12 mouse cellular contexts compared by ENCODE assay signal in genomic region chr6:30346737-30347136, GRCm38 (mm10). TPM values are rescaled to one million over a fixed set of nuclear protein-coding genes. Genes with fewer than 3 reads are reported as not detected.
A peak's percentile ranks its signal among the peaks of the same experiment; 100 is the strongest.
DNase-seq lines count a peak whose midpoint lies in the region; ATAC-seq and TF ChIP-seq lines count a peak whose summit lies in the region.
"Had no signal": no experiment of that assay in that cellular context is flagged by ENCODE, and none has a peak within 500 bp of the region (broad histone marks: within the 10 kb centered on the region; RNA-seq: fewer than 3 reads in every experiment).

No protein-coding gene starts in this region.

- H3K36me3 ChIP-seq in stomach, postnatal 0 days (ENCODE audit: control insufficient read depth, insufficient read depth, low read length): no peaks in the 10 kb centered on the region
- H3K36me3 ChIP-seq: embryonic facial prominence, embryonic 12.5 days had no signal

- no peaks in the 10 kb centered on the region for H3K27me3 ChIP-seq in stomach, postnatal 0 days (ENCODE audit: control insufficient read depth, insufficient read depth, low read length)
- H3K27me3 ChIP-seq: embryonic facial prominence, embryonic 12.5 days had no signal

- H3K9ac ChIP-seq in stomach, postnatal 0 days (ENCODE audit: low read length): no peak overlapping the region
- H3K9ac ChIP-seq: embryonic facial prominence, embryonic 12.5 days had no signal

- TF ChIP-seq CTCF in stomach, postnatal 0 days (IDR thresholded peaks at IDR 0.05; ENCODE audit: low read depth): no peak

- DNase-seq in gastrocnemius, postnatal 25 days: peak; percentile 46
- DNase-seq in gastrocnemius, postnatal 4 days (ENCODE audit: low spot score in 2 of 2): no peak
- DNase-seq in CD4-positive helper T cell, adult 2 months (ENCODE audit: low read depth, low spot score): peak; percentile 62
- peak; percentile 32 for DNase-seq in adrenal gland, postnatal 10 days
- peak; percentile 56 to 73 for DNase-seq in heart, postnatal 10 days
- no peak for DNase-seq in layer of hippocampus, adult 11-12 months (ENCODE audit: low spot score)
- DNase-seq in right cerebral cortex, postnatal 4 days: no peak
- DNase-seq in stomach, postnatal 0 days (ENCODE audit: low spot score): no peak
- DNase-seq: cerebellum, adult 8-10 months; kidney, postnatal 14 days; thymus, postnatal 36 days had no signal

- WGBS in stomach, postnatal 0 days: 37% methylated on average over 6 of the region's 6 CpGs

- no peak overlapping the region for H3K4me3 ChIP-seq in stomach, postnatal 0 days (ENCODE audit: low read depth, low read length)
- H3K4me3 ChIP-seq: embryonic facial prominence, embryonic 12.5 days had no signal

- no peak overlapping the region for H3K4me2 ChIP-seq in stomach, postnatal 0 days (replicated peaks; ENCODE audit: low read depth)
- H3K4me2 ChIP-seq: embryonic facial prominence, embryonic 12.5 days had no signal

- intact Hi-C loops in heart, postnatal 10 days (cut with DNase I): no loop called here

- H3K9me3 ChIP-seq in stomach, postnatal 0 days (ENCODE audit: control insufficient read depth, low read length): no peaks in the 10 kb centered on the region
- H3K9me3 ChIP-seq: embryonic facial prominence, embryonic 12.5 days had no signal

- ATAC-seq in stomach, postnatal 0 days (ENCODE audit: low FRiP score, low TSS enrichment): no peak

- no peaks in the 10 kb centered on the region for H3K4me1 ChIP-seq in stomach, postnatal 0 days (replicated peaks; ENCODE audit: control insufficient read depth, insufficient read depth)
- H3K4me1 ChIP-seq: embryonic facial prominence, embryonic 12.5 days had no signal

- TF ChIP-seq EP300 in stomach, postnatal 0 days (optimal IDR thresholded peaks at IDR 0.05): no peak

- no peak overlapping the region for H3K27ac ChIP-seq in stomach, postnatal 0 days (replicated peaks)
- H3K27ac ChIP-seq: embryonic facial prominence, embryonic 12.5 days had no signal

RNA-seq across cellular contexts. Expression of gene Ube2h, which starts 42.4 kb away (rescaled TPM):
- total RNA-seq in gastrocnemius, postnatal 25 days (2021): 10 to 100 TPM; 50.4 to 62.2 TPM
- 100 to 1,000 TPM in 1 of 2 experiments, 10 to 100 TPM in 1; 82.2 to 103 TPM for total RNA-seq in gastrocnemius, postnatal 4 days (2021)
- total RNA-seq in adrenal gland, postnatal 10 days (2021): 100 to 1,000 TPM; 106 to 117 TPM
- total RNA-seq in heart, postnatal 10 days (2021): 10 to 100 TPM; 84.2 to 86.2 TPM
- 25.2 and 28.8 TPM in 2 replicates for polyA plus RNA-seq in stomach, postnatal 0 days (2015; fragmentation: Nextera tagmentation; extraction: Ambion mirVana)

RNA-seq across cellular contexts. Expression of gene Zc3hc1, which starts 44.1 kb away (rescaled TPM):
- 10 to 100 TPM; 15.2 to 15.8 TPM for total RNA-seq in gastrocnemius, postnatal 25 days (2021)
- 10 to 100 TPM; 24.8 to 25.4 TPM for total RNA-seq in gastrocnemius, postnatal 4 days (2021)
- 10 to 100 TPM; 20.6 to 25.3 TPM for total RNA-seq in adrenal gland, postnatal 10 days (2021)
- 10 to 100 TPM; 17.2 to 21.9 TPM for total RNA-seq in heart, postnatal 10 days (2021)
- polyA plus RNA-seq in stomach, postnatal 0 days (2015; fragmentation: Nextera tagmentation; extraction: Ambion mirVana): 16.4 TPM in 2 replicates

RNA-seq across cellular contexts. Expression of gene Klhdc10, which starts 54.9 kb away (rescaled TPM):
- 10 to 100 TPM; 44.3 to 46.2 TPM for total RNA-seq in gastrocnemius, postnatal 25 days (2021)
- total RNA-seq in gastrocnemius, postnatal 4 days (2021): 10 to 100 TPM; 73.6 to 86.9 TPM
- 10 to 100 TPM; 65.9 to 76.6 TPM for total RNA-seq in adrenal gland, postnatal 10 days (2021)
- 10 to 100 TPM; 68.3 to 70.4 TPM for total RNA-seq in heart, postnatal 10 days (2021)
- polyA plus RNA-seq in stomach, postnatal 0 days (2015; fragmentation: Nextera tagmentation; extraction: Ambion mirVana): 6.0 and 6.3 TPM in 2 replicates

Comparison
In these comparisons a context has a peak if more than half of its experiments do, and no peak if none do; other contexts are left out.
1. DNase-seq: peak in gastrocnemius, postnatal 25 days (single experiment), CD4-positive helper T cell, adult 2 months (single experiment), adrenal gland, postnatal 10 days (single experiment) and heart, postnatal 10 days (2 of 2); none in gastrocnemius, postnatal 4 days (0 of 2), layer of hippocampus, adult 11-12 months (single experiment), right cerebral cortex, postnatal 4 days (single experiment) and stomach, postnatal 0 days (single experiment).